Mouse (Mus musculus) adrenal gland, adult (tissue): ENCODE results near the gene Katnb1.
A peak's percentile ranks its signal among the peaks of the same experiment; 100 is the strongest.

Source experiments
- DNase-seq, 2 experiments: peaks; one replicate each; pipeline ENCODE4 v3.0.0; 2022 to 2023; ENCODE audit warnings: low spot score in 1 of 2; ENCODE audit not compliant: inconsistent age in 2 of 2

The Katnb1 gene

DNA sequence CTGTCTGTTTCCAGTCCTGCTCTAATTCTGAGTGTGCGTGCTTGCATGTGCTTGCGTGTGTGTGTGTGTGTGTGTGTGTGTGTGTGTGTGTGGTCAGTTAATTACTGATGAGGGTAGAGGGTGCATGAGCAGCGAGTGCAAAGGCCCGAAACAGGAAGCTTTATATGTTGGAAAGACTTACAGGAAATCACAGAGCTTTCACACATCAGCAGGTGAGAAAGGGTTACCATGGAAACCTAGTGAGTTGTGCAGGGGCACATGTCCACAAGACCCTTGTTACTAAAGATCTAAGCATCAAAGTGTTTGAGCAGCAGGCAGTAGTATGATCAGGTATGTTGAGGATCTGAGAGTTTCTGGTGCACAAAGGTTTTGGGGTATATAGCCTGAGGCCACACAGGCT lies 3.3 kb downstream of the Katnb1 start:
- DNase-seq: no peak

DNA sequence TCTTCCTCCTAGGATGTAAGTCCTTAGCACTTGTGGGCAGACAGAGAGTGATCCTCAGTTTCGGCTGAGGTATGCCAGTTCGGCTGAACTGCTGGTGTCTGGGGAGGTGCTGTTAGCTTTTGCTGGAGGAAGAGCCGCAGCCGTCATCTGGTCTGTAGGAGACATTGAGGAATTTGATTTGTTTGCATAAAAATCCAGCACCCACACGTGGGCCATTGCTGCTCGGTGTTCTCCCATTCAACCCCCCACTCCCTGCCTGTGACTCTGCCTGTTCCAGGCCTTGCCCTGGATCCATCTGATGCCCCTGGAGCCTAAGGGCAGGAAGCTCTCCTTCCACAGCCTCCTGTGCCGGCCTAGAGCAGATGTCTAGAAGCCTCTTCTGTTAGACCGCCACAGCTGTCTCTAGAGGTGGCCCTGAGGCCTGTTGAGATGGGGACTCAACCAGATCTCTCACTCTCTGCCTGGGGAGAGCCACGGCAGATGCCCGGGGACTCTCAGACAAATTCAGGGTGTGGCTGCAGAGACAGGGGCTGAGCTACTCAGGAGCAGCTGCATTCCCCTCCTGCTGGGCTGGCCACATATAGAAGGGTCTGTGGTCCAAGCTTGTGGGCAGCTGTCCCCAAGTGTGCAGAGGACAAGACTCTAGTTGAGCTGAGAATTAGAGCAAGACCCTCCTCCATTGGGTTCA lies 3.9 kb downstream of the Katnb1 start:
- no peak for DNase-seq

DNA sequence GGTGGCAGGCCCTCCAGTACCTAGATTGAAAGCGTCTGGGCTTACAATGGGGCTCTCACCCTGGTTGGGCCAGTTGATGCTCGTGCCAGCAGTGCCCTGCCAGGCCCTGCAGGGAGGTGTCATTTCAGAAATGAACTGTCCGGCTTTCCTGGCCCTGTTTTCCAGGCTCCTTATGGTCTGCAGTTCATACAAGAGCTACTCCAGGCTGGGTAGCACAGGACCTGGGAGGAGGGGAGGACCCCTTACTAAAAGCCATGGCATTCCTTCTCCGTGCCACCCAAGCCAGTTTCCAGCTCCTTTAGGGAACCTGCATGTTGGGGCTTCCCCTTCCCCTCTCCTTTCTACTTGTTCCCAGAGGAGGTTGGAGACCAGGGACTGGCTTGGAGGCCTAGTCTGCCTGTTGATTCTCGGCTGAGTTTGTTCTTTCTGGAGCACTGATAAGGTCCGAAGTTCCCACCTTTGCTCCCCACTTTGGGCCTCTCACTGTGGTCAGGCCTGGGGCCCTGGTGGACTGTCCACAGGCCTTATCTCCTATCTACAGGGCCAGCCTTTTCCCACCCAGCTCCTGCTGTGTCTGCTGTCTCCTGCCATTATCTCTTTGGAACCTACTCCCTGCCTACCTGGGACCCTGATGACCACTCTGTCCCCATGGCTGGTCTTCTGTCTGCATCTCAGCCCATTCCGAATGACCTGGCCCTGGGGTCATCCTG lies 4.6 kb downstream of the Katnb1 start:
- DNase-seq: no peak

DNA sequence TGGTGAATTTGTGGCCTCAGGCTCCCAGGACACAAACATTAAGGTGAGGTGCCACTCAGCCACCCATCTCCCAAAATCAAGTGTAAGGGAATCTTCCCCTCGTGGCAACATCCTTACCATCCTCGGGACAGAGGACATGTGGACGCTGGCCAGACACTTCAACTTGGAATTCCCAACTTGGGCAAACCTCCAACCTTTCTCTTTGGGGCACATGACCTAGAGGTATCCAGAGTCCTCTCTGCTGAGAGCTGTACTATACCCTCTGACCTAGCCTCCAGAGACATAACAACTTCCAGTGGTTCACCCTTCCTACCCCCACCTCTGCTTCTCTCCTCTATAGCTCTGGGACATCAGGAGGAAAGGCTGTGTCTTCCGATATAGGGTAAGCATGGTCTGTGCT lies 12.6 kb downstream of the Katnb1 start:
- no peak for DNase-seq

DNA sequence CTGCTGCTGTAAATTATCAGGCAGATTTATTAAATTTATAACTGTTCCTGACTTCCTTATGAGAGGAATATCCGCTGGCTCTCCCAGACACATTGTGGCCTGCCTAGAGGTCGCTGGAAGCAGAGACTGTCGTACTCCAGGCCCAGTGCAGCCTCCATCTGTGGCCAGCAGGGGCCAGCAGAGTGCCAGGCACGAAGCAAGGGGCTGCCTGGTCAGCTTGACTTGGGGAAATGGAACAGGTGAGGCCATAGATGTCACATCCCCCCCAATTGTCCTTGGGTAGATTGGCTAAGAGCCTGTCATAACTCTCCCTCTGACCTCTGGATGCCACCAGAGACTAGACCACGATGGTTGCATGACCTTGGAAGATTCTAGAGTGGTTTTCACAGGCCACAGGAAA lies 18.0 kb downstream of the Katnb1 start:
- peak; percentile 86 to 95 for DNase-seq

DNA sequence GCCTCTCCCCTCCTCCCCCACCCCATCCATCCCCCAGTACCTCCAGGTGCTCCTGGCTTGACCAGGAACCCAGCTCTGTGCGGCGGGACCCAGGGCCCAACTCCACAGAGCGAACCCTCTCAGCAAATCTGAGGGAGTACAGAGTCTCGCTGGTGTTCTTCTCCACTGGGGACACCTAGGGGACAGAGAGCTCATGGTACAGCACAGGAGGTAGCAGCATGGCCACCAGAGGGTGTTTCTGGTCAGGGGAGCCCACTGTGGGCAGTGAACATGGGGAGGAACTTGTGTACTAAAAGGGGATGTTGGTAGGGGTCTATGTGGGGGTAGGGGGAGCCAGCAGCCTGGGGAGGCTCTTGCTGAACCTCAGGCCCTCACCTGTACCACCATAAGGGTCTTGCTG lies 21.0 kb downstream of the Katnb1 start:
- DNase-seq: no peak

DNA sequence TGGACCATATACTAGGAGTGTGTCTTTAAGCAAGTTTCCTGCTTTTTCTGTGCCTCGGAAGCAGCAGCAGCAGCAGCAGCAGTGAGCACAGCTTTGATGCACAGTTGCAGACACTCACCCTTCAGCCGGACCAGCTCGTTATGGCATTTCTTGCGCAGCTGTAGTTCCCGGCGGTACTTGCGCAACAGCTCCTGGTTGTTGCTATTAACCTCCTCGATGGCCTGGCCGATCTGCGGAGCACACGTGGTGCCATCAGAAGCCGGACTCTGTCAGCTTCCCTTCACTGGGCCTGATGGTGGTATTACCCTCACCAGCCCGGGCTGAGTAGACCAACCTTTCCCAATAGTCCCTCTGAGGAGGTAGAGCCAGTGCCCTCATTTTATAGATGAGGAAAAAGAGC lies 26.3 kb downstream of the Katnb1 start:
- no peak for DNase-seq

DNA sequence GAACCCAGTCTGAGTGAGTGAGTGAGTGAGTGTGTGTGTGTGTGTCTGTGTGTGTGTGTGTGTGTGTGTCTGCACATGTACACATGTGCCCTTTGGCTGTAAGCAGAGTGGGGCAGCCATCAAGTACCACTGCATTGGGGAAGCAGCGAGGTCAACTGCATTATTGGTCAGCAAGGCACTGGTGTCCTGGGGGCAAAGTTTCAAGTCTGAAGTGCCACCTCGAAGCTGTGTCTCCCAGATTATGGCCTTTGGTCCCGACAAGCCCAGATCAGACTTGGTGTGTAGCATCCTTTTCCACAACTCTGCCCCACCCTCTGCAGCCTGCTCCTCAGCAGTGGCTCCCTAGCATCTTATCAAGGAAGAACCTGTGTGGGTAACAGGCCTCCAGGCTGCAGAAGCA lies 31.6 kb downstream of the Katnb1 start:
- no peak for DNase-seq

DNA sequence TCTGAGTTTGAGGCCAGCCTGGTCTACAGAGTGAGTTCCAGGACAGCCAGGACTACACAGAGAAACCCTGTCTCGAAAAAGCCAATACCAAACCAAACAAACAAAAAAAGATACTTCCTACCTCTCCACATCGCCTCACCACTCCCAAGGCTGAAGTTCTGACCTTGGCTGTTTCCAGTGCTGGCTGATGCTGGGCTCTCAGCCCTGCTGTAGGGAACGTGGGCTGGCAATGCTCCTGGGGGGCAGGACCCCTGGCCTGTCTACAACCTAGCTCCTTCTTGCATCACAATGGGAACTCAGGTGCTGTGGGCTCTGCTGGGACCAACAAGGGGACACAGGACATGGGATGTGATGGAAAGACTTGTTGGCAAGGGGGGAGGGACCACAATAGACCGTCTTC lies 32.1 kb downstream of the Katnb1 start:
- peak; percentile 55 to 78 for DNase-seq

DNA sequence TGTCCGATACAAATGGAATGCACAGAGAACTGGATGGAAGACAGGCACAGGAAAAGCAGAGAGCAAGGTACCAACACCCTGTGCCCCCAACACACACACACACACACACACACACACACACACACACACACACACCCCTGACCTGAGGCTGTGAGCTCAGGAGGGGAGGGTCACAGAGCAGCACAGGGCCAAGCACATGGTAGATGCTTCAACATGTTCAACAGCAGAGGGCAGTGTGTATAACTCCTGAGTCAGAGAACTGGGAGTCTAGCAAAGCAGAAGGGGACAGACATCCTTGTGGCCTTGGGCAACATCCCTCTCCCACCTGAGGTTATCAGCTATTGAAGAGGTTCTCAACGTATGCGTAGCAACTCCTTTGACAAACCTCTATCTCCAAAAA lies 32.8 kb downstream of the Katnb1 start:
- peak in 1 of 2 experiments; percentile 73 for DNase-seq

DNA sequence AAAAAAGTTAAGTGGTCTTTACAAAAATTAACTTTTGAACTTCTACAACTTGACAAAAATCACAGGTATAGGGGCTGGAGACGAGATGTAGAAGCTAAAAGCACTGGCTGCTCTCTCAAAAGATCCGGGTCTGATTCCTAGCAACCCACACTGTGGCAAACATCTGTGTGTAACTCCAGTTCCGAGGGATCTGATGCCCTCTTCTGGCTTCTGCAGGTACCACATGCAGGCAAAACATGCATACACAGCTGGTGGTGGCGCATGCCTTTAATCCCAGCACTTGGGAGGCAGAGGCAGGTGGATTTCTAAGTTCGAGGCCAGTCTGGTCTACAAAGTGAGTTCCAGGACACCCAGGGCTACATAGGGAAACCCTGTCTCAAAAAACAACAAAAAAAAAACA lies 42.5 kb downstream of the Katnb1 start:
- no peak for DNase-seq

DNA sequence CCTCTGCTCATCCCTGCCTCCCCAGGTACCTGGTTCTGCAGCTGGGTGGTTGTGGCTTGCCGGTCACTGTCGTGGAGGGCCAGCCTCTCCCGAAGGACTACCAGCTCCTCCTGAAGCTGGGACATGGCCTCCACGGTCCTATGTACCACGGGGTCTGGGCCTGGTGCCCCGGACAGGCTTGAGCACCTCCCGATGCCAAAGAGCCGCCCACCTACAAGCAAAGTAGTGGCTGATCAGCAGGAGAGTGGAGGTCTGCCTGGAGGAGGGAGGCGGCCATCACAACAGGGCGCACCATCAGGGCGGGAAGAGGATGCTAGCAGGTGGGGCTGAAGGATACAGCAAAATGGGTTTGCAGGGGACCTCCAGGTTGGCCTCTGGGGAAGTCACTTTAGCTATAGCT lies 45.5 kb downstream of the Katnb1 start:
- no peak for DNase-seq

DNA sequence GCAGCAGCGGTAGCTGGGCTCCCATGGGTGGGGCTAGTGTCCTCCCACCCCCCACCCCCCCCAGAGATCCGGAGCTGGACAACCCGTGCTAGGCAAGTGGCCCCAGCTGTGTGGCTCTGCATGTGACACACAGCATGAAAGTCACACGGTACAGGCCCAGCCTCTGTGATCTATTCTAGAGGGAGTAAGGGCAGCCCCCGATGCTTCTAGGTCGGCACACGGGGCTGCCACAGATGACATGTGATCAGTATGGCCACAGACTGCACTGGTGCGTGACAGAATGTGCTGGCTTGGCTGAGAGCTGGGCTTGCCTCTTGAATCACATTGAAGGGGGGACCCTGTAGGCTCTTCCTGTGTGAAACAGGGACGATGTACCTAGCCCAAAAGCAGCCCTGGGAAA lies 46.7 kb downstream of the Katnb1 start:
- no peak for DNase-seq

DNA sequence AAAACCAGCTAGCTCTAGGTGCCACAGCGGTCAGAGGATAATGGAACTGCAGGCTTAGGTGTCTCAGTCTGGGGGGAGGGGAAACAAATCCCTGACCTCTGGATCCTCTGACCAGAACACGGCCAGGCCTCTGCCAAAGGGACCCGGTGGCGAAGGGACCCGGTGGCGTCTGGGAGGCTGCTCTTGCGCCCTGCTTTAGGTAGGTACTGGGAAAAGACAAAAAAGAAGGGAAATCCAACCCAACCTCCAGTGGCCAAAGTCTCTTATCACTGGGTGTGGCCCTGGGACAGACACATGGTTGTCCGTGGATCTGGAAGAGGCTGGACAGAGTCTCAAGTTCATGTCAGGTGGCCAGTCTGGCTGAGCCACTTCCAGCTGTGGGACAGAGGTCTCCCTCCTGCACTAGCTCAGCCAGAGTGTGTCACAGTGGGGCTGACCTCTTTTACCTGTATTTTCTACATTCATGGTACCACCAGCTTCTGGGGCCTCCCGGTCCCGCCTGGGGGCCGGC lies 47.8 kb downstream of the Katnb1 start:
- no peak for DNase-seq

DNA sequence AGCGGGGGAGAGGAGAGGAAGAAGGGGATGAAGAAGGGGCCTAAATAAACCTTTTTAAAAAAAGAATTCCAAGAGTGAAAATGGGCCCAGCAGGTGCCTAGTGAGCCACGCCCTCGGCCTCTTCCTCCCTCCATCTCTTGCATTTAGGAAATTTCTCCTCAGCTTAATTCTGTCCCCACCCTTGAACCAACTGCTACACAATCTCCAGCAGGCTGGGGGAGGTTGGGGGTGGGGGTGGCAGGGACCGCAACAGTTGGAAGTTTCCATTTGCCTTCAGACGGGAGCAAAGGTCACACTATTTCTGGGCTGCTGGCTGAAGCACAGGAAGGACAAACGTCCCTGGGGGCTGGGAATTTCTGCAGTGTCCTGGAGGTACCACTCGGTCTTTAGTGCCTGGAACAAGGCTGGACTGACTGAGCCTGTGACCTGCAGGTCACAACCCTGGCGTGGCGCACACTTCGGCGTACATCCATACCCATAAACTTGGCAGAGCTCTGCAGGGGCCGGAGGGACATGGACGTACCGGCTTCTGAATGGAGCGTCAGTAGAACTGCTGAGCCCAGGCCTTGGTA lies 50.1 kb downstream of the Katnb1 start:
- DNase-seq: peak; percentile 69 to 80

DNA sequence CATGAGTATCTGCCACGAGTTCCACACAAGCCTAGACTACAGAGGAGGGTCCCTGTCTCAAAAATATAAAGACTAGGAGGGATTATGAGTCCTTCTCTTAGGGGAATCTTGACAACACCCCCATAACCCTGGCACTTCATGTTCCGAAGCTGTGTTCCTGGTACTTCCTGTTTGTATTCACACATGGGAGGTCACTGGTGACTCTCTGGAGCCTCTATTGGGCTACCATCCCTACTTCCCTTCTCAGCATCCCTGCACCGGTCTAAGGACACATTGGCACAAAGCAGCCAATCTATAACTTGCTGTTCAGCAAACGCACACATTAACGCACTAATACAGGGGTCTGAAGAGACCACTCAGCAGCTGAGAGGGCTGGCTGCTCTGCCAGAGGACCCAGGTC lies 51.0 kb downstream of the Katnb1 start:
- DNase-seq: no peak

DNA sequence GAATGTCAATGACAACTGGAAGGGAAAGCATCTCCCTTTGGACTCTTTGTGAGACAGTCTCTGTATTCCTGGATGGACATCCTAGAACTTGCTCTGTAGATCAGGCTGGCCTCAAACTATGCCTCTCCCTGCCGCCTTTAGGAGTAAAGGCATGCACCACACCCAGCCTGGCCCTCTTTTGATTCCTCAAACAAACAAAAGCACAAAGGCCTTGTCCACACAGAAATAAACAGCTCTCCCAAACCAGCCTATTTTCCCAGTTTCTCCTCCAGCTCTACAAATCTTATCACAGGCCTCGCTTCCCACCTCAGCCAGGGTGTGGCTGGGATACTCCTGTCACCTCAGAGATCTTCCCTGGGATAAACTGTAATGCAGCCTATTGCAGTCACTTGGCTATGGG lies 53.2 kb downstream of the Katnb1 start:
- no peak for DNase-seq

DNA sequence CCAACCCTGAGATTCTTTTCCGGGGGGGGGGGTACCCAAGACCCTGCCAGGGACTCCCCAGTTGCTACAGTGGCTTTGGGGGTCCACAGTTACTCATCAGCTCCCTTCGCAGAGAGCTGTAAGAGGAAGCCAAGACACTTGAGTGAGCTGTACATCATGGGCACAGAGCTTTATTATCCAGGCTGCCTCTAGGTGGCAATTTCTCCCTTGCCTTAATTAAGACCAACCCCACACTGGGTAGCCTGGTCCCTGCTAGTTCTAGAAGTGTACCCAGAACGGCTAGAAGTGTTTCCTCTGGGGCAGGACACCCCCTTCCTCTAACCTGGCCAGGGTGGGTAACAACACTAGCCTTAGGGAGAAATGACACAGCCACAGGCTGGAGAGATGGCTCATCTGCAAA lies 54.3 kb downstream of the Katnb1 start:
- DNase-seq: no peak

DNA sequence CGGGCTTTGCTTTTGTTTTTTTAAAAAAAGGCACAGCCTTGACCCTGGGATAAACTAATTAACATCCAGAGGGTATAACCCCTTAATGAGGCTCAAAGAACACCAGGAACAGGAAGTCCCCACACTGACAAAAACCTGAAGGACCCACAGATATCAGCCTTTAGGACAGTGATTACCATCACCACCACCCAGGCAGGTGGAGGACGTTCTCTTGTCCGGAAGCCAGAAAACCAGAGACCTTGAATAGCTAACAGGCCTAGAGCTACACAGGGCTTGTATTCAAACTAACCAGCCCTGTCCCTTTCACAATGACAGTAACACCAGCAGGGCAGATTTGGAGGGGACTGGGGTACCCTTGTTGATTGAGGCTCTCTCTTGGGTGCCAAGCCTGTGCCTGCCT lies 55.2 kb downstream of the Katnb1 start:
- DNase-seq: peak in 1 of 2 experiments; percentile 84

DNA sequence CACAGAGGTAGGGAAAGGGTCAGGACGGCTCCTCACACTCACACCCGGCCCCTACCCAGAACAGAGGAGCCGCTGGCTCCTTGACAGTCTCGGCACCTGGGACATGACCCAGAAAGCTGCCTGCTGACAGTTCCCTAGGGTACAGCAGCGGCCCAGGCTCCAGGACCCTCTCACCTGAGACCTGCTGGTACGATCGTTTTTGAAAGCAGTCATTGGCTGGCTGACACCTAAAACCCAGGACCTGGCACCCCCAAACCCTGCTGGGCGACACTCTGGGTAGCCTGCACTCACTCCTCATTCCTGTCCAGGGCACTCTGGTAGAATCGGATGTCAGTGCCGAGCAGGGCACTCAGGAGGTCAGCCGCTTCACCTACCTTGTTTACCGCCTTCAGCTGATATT lies 56.2 kb downstream of the Katnb1 start:
- no peak for DNase-seq

DNA sequence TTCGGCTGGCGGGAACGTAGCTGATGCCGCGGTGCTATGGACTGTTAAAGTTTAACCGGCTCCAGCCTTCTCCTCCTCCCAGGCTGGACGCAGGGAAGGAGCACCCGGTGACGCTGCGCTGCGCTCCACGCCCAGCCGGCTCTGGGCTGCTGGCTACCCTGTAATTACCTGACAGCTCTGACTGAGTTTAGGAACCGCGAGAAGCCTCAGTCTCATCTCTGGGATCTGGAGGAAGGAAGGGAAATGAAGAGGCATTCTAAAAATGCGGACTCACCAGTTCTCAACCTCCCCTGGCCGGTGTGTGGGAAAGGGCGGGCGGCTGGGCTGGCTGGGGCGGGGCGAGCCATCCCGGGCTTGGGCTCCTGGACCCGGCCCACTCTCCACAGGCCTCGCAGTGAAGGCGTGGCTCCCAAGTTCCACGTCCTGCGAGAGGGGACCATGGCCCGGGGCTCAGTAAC lies 56.7 kb downstream of the Katnb1 start:
- DNase-seq: peak in 1 of 2 experiments; percentile 81

DNA sequence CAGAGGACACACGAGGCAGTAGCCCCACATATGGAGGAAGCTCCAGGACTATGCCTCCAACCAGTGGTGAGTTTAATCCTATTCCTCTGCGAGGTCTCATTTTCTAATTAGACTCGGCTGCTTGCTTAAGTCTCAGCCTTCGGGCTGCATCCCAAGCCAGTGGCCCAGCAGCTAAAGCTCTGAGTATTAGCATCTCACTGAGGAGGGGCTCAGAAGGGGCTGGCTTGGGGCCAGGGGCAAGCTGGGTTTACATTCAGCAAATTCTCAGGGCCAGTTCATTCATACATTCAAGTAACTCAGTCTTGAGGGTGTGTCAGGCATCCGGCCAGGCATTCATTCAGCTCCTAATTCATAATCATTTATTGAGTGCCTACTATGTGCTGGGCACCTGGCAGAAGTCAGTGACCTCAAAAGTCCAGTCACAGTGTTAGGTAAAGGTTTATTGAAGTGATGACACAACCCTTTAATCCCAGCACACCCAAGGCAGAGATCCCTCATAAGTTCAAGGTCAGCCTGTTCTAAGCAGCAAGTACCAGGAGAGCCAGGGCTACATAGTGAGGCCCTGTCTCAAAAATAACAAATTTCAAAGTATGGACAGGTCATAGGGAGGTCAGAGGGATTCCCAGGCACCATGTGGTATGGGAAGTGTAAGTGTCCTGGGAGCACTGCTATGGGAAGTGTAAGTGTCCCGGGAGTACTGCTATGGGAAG lies 57.5 kb downstream of the Katnb1 start:
- peak; percentile 55 to 75 for DNase-seq
